Mouse (Mus musculus) liver, embryonic 14.5 days (tissue): Measurements from ENCODE around the gene Tnpo2. TPM values are rescaled to one million over a fixed set of nuclear protein-coding genes. Genes with fewer than 3 reads are reported as not detected.

Source experiments
- ATAC-seq: fragments of 200-750 bp; cut with Nextera tagmentation; 2 replicates; pipeline ENCODE4 v1.8.0; 2017; ENCODE audit warnings: moderate number of reproducible peaks, mild to moderate bottlenecking, moderate library complexity; ENCODE audit not compliant: insufficient read depth
- DNase-seq, 3 experiments: peaks; one replicate each; pipeline ENCODE4 v3.0.0-alpha.2; 2012 to 2013; ENCODE audit warnings: low read depth in 3 of 3, low spot score in 3 of 3
- H3K27ac ChIP-seq: fragments of 300-500 bp; sonication (generic); 2 replicates; pipeline ENCODE4 v1.5.1; 2014; ENCODE audit warnings: moderate library complexity, mild to moderate bottlenecking, control low read depth, inconsistent platforms
- H3K27me3 ChIP-seq: fragments of 300-500 bp; sonication (generic); 2 replicates; pipeline ENCODE4 v1.6.1; 2014; ENCODE audit warnings: mild to moderate bottlenecking, low read length, moderate library complexity; ENCODE audit not compliant: control insufficient read depth, insufficient read depth
- H3K36me3 ChIP-seq: fragments of 300-500 bp; sonication (generic); replicated peaks from 2 replicates; pipeline ENCODE4 v1.6.1; 2014; ENCODE audit warnings: low read depth; ENCODE audit not compliant: control insufficient read depth, insufficient read depth
- H3K4me1 ChIP-seq, 2 experiments: fragments of 200-500 bp in 1 of 2; fragments of 300-500 bp in 1 of 2; sonication (generic) in 1 of 2; replicated peaks; 2 replicates each; pipeline ENCODE4 v1.6.1; 2012 to 2014; ENCODE audit warnings: antibody characterized with exemption in 1 of 2, inconsistent platforms in 1 of 2, low read length in 1 of 2; ENCODE audit not compliant: control insufficient read depth in 2 of 2, insufficient read depth in 2 of 2
- H3K4me2 ChIP-seq: fragments of 300-500 bp; sonication (generic); 2 replicates; pipeline ENCODE4 v1.6.1; 2014; ENCODE audit warnings: low read depth, mild to moderate bottlenecking, control low read depth, moderate library complexity
- H3K4me3 ChIP-seq, 2 experiments: fragments of 200-500 bp in 1 of 2; fragments of 300-500 bp in 1 of 2; sonication (generic) in 1 of 2; 2 replicates each; pipeline ENCODE4 v1.5.1; 2012 to 2014; ENCODE audit warnings: low read depth in 2 of 2, low read length in 2 of 2, mild to moderate bottlenecking in 2 of 2, control low read depth in 1 of 2, inconsistent platforms in 1 of 2, moderate library complexity in 1 of 2; ENCODE audit not compliant: insufficient read depth in 1 of 2
- H3K9ac ChIP-seq: fragments of 300-500 bp; sonication (generic); replicated peaks from 2 replicates; pipeline ENCODE4 v1.6.1; 2014; ENCODE audit warnings: mild to moderate bottlenecking, control low read depth, moderate library complexity
- H3K9me3 ChIP-seq: fragments of 300-500 bp; sonication (generic); 2 replicates; pipeline ENCODE4 v1.6.1; 2016; ENCODE audit warnings: low read length, mixed read lengths; ENCODE audit not compliant: control insufficient read depth
- CTCF ChIP-seq: IDR thresholded peaks from 2 replicates; pipeline ENCODE4 v1.5.1; 2016; ENCODE audit warnings: antibody characterized with exemption, low read depth, control low read depth
- EP300 ChIP-seq: IDR thresholded peaks from 2 replicates; pipeline ENCODE4 v1.6.1; 2016; ENCODE audit warnings: antibody characterized with exemption, low read depth
- WGBS: fragments of 180-500 bp; shearing (Covaris S2); extraction: QIAGEN DNeasy Blood & Tissue Kit; methylation state at CpG from one replicate; pipeline ENCODE4 v1.1.7; 2014; ENCODE audit not compliant: insufficient replicate concordance; 5-methylcytosine and 5-hydroxymethylcytosine counted together
- polyA plus RNA-seq, 2 experiments: library from polyadenylated mRNA; depleted of rRNA in 1 of 2; stranded (reverse) in 1 of 2; unstranded in 1 of 2; fragments of >200 nt; fragmentation: Nextera tagmentation in 1 of 2; extraction: Ambion mirVana in 1 of 2; gene quantifications; 2 replicates each; pipeline versions ENCODE4 v1.2.1 to v1.2.3; 2012 to 2014

The Tnpo2 gene
- polyA plus RNA-seq, 2 experiments = 9.9 to 25.2 TPM

- peak within 1 kb of the TSS; percentile 88 for H3K4me2 ChIP-seq
- WGBS = under 1% methylated on average over 28 of the region's 28 CpGs
- H3K27ac ChIP-seq = peak within 1 kb of the TSS; percentile 87
- no peaks in the 10 kb centered on the region for H3K9me3 ChIP-seq
- DNase-seq (peak; percentile 98 to 99 (median 98)), ATAC-seq (peak; percentile 84)
- H3K9ac ChIP-seq = peak within 1 kb of the TSS; percentile 81
- no peaks in the 10 kb centered on the region for H3K36me3 ChIP-seq
- peak within 1 kb of the TSS; percentile 55 to 59 for H3K4me3 ChIP-seq
- H3K4me1 ChIP-seq = peaks cover 27 to 29% of the 10 kb centered on the region in 2 experiments
- H3K27me3 ChIP-seq = no peaks in the 10 kb centered on the region
- TF ChIP-seq EP300 = no peak
- TF ChIP-seq CTCF = peak; percentile 98
Measured at GRCm38 (mm10) chr8:84990349-84990748, 46.4 kb upstream of the Tnpo2 start, which contains the start of gene Hook2. TSS of gene Hook2 (plus strand) at chr8:84990603.

DNA sequence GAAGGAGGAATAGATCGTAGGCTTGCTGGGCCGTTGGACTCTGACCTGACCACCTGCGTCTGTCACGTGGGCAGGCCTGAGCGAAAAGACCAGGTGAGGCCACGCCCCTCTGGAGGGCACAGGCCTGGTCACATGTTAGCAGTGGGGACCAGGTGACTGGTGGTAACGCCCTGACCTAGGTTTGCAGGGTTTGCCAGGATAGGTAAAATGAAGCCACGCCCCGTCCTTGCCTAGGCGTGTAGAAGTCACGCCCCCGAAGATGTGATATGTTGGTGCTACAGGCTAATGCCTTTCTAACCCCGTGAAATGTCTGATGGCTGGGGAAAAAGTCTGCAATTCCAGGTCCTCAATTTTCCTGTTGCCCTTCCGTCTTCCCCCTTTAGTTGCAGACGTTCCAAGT, 45.9 kb upstream of the Tnpo2 start:
- H3K27ac ChIP-seq = peak overlapping the region; percentile 36
- no peaks in the 10 kb centered on the region for H3K27me3 ChIP-seq
- TF ChIP-seq EP300 = no peak
- TF ChIP-seq CTCF = no peak
- H3K36me3 ChIP-seq = no peaks in the 10 kb centered on the region
- peak overlapping the region; percentile 58 for H3K9ac ChIP-seq
- peak overlapping the region; percentile 55 to 59 for H3K4me3 ChIP-seq
- no peaks in the 10 kb centered on the region for H3K9me3 ChIP-seq
- peaks cover 25 to 27% of the 10 kb centered on the region in 2 experiments for H3K4me1 ChIP-seq
- DNase-seq = peak in 1 of 3 experiments; percentile 83
- 2% methylated on average over 15 of the region's 15 CpGs for whole genome bisulfite sequencing
- H3K4me2 ChIP-seq = peak overlapping the region; percentile 88
- ATAC-seq = peak; percentile 58

GRCm38 (mm10) chr8:84994375-84994774, 42.3 kb upstream of the Tnpo2 start:
- no peak for DNase-seq
- H3K4me2 ChIP-seq = no peak overlapping the region
- no peak for TF ChIP-seq EP300
- no peaks in the 10 kb centered on the region for H3K9me3 ChIP-seq
- no peak overlapping the region for H3K27ac ChIP-seq
- H3K4me1 ChIP-seq = peaks cover 8 to 14% of the 10 kb centered on the region in 2 experiments
- no peak for ATAC-seq
- H3K27me3 ChIP-seq = no peaks in the 10 kb centered on the region
- no peak overlapping the region for H3K4me3 ChIP-seq
- H3K9ac ChIP-seq = no peak overlapping the region
- WGBS = 88% methylated on average over 9 of the region's 9 CpGs
- H3K36me3 ChIP-seq = no peaks in the 10 kb centered on the region

DNA sequence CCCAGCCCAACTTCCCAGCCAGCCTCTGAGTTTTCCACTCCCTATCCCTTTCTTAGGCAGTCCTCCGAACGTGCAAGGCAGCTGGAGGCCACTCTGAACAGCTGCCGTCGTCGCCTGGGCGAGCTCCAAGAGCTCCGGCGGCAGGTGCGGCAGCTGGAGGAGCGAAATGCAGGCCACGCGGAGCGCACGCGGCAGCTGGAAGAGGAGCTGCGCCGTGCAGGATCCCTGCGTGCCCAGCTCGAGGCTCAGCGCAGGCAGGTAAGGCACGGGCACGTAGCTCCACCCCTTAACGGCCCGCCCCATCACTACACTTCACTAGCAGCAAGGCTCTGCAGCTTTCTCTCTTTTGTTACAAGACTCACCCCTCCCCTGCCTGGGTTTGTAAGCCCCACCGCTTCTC, 41.0 kb upstream of the Tnpo2 start:
- 59% methylated on average over 25 of the region's 25 CpGs for WGBS
- Histone ChIP-seq H3K4me3 (no peak overlapping the region), H3K36me3 (no peaks in the 10 kb centered on the region), H3K4me2 (no peak overlapping the region), H3K27ac (no peak overlapping the region), H3K27me3 (no peaks in the 10 kb centered on the region), H3K9me3 (no peaks in the 10 kb centered on the region), H3K9ac (no peak overlapping the region), H3K4me1 (peaks cover 5 to 11% of the 10 kb centered on the region in 2 experiments)
- no peak for ATAC-seq
- DNase-seq = no peak
- TF ChIP-seq CTCF (no peak), EP300 (no peak)

DNA sequence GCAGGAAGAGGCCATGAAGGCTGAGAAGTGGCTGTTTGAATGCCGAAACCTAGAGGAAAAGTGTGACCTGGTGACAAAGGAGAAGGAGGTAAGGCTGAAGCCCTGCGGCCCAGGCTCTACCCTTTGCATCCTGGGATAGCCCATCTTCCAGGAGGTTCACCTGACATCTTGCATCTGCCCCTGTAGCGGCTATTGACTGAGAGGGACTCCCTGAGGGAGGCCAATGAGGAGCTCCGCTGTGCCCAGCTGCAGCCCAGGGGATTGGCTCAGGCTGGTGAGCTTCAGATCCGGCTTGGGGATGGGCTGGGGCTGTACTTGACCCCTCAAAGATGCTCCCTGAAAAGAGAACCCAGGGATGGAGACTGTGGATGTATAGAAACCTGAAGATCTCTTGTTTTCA, 39.7 kb upstream of the Tnpo2 start:
- Histone ChIP-seq H3K4me3 (no peak overlapping the region), H3K9ac (no peak overlapping the region), H3K27ac (no peak overlapping the region), H3K36me3 (no peaks in the 10 kb centered on the region), H3K9me3 (no peaks in the 10 kb centered on the region), H3K4me2 (no peak overlapping the region), H3K4me1 (peaks cover 0 to 4% of the 10 kb centered on the region in 2 experiments; a peak in 2 of 4 replicates), H3K27me3 (no peaks in the 10 kb centered on the region)
- 74% methylated on average over 5 of the region's 5 CpGs for WGBS
- TF ChIP-seq EP300 = no peak
- no peak for TF ChIP-seq CTCF
- ATAC-seq (no peak), DNase-seq (no peak)
